In the genomic region with DNA sequence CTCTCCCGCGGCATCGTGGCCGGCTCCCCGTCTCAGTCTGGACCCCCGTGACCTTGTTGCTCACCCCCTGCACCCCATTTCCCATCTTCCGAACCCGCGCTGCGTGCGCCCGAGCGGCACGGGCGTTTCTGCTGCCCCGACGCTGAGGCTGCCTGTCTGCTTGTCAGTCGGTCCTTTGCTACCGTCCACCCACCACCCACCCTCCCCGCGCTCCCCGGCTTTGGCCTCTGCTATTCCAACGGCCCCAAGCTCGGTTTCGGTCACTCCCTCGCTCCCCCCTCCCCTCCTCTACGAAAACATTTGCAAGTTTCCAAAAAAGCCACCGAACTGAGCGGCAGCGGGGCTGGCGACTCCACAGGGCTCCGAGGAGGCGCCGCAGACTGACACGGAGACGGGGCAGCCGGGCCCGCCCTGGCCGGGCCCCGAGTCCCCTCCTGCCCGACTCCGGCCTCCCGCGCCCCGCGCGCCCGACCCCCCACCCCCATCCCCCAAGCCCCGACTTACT, we compare ENCODE assay signal across 8 mouse cellular contexts. TPM values are rescaled to one million over a fixed set of nuclear protein-coding genes. Genes with fewer than 3 reads are reported as not detected.
A peak's percentile ranks its signal among the peaks of the same experiment; 100 is the strongest.
DNase-seq lines count a peak whose midpoint lies in the region; ATAC-seq lines count a peak whose summit lies in the region.

No protein-coding gene starts in this region.

- H3K4me3 ChIP-seq in forebrain, embryonic 13.5 days: peak overlapping the region; percentile 62
- H3K4me3 ChIP-seq in midbrain, embryonic 13.5 days (replicated peaks): peak overlapping the region; percentile 60

- peaks cover 24% of the 10 kb centered on the region for H3K4me1 ChIP-seq in forebrain, embryonic 13.5 days
- peaks cover 25% of the 10 kb centered on the region for H3K4me1 ChIP-seq in midbrain, embryonic 13.5 days (replicated peaks)

- ATAC-seq in CD4-positive, CD25-positive, alpha-beta regulatory T cell, adult 4 months: no peak
- ATAC-seq in forebrain, embryonic 13.5 days: peak; percentile 53; the same call in 1 of the 2 replicates
- ATAC-seq in midbrain, embryonic 13.5 days: peak; percentile 48; the same call in 1 of the 2 replicates
- ATAC-seq in megakaryocyte-erythroid progenitor cell, adult 5-6 weeks (replicated peaks; ENCODE audit: low FRiP score, low TSS enrichment, poor library complexity, severe bottlenecking): no peak
- no peak for ATAC-seq in granulocyte monocyte progenitor cell, adult 5-6 weeks (replicated peaks; ENCODE audit: poor library complexity, severe bottlenecking)

- peak; percentile 27 for DNase-seq in CD4-positive, CD25-positive, alpha-beta regulatory T cell, adult 2 months (ENCODE audit: low read depth, low spot score)
- peak; percentile 19 for DNase-seq in CD4-positive helper T cell, adult 2 months (ENCODE audit: low read depth, low spot score)
- DNase-seq in kidney, adult 9 months: peak; percentile 34

- H3K9ac ChIP-seq in forebrain, embryonic 13.5 days: peak overlapping the region; percentile 75
- peak overlapping the region; percentile 79 for H3K9ac ChIP-seq in midbrain, embryonic 13.5 days (replicated peaks)

- H3K27ac ChIP-seq in forebrain, embryonic 13.5 days: no peak overlapping the region
- H3K27ac ChIP-seq in midbrain, embryonic 13.5 days: 0 out of 2 replicates have a peak overlapping the region, but pooled peaks have one; percentile 5

- no peaks in the 10 kb centered on the region for H3K9me3 ChIP-seq in forebrain, embryonic 13.5 days (replicated peaks)
- no peaks in the 10 kb centered on the region for H3K9me3 ChIP-seq in midbrain, embryonic 13.5 days

- no peaks in the 10 kb centered on the region for H3K36me3 ChIP-seq in forebrain, embryonic 13.5 days (ENCODE audit: poor library complexity, severe bottlenecking)
- H3K36me3 ChIP-seq in midbrain, embryonic 13.5 days: no peaks in the 10 kb centered on the region

- H3K27me3 ChIP-seq in forebrain, embryonic 13.5 days: peaks cover 61% of the 10 kb centered on the region
- peaks cover 46% of the 10 kb centered on the region for H3K27me3 ChIP-seq in midbrain, embryonic 13.5 days

- peak overlapping the region; percentile 96 for H3K4me2 ChIP-seq in forebrain, embryonic 13.5 days
- H3K4me2 ChIP-seq in midbrain, embryonic 13.5 days (replicated peaks): peak overlapping the region; percentile 95

- under 1% methylated on average over 47 of the region's 49 CpGs for WGBS in forebrain, embryonic 13.5 days
- 2% methylated on average over 45 of the region's 49 CpGs for WGBS in midbrain, embryonic 13.5 days

RNA-seq across cellular contexts. Expression of gene Myl3, which starts 1.3 kb away (rescaled TPM):
- polyA plus RNA-seq in CD4-positive, CD25-positive, alpha-beta regulatory T cell, adult 4 months (2017; shearing (Covaris generic)): not detected
- 0.40 and 1.8 TPM in 2 replicates for polyA plus RNA-seq in forebrain, embryonic 13.5 days (2015; fragmentation: Nextera tagmentation; extraction: Ambion mirVana)
- not detected in 2 replicates for polyA plus RNA-seq in midbrain, embryonic 13.5 days (2015; fragmentation: Nextera tagmentation; extraction: Ambion mirVana)
- total RNA-seq in megakaryocyte-erythroid progenitor cell, adult 5-6 weeks (2014; fragmentation: Nextera tagmentation): not detected in 2 replicates
- total RNA-seq in megakaryocyte-erythroid progenitor cell, adult 5-6 weeks (2017): not detected in 2 replicates
- not detected in 2 replicates for total RNA-seq in granulocyte monocyte progenitor cell, adult 5-6 weeks (2014; fragmentation: Nextera tagmentation)
- not detected in 2 replicates for total RNA-seq in granulocyte monocyte progenitor cell, adult 5-6 weeks (2017)

RNA-seq across cellular contexts. Expression of gene Pth1r, which starts 3.9 kb away (rescaled TPM):
- not detected for polyA plus RNA-seq in CD4-positive, CD25-positive, alpha-beta regulatory T cell, adult 4 months (2017; shearing (Covaris generic))
- polyA plus RNA-seq in forebrain, embryonic 13.5 days (2015; fragmentation: Nextera tagmentation; extraction: Ambion mirVana): 5.5 and 5.9 TPM in 2 replicates
- polyA plus RNA-seq in midbrain, embryonic 13.5 days (2015; fragmentation: Nextera tagmentation; extraction: Ambion mirVana): 9.2 and 11.2 TPM in 2 replicates
- not detected in 2 replicates for total RNA-seq in megakaryocyte-erythroid progenitor cell, adult 5-6 weeks (2014; fragmentation: Nextera tagmentation)
- total RNA-seq in megakaryocyte-erythroid progenitor cell, adult 5-6 weeks (2017): not detected in 2 replicates
- total RNA-seq in granulocyte monocyte progenitor cell, adult 5-6 weeks (2014; fragmentation: Nextera tagmentation): 1.2 TPM in 1 of 2 replicates, not detected in the other
- 0.10 and 2.5 TPM in 2 replicates for total RNA-seq in granulocyte monocyte progenitor cell, adult 5-6 weeks (2017)

RNA-seq across cellular contexts. Expression of gene Prss42, which starts 55.0 kb away (rescaled TPM):
- not detected for polyA plus RNA-seq in CD4-positive, CD25-positive, alpha-beta regulatory T cell, adult 4 months (2017; shearing (Covaris generic))
- not detected in 2 replicates for polyA plus RNA-seq in forebrain, embryonic 13.5 days (2015; fragmentation: Nextera tagmentation; extraction: Ambion mirVana)
- not detected in 2 replicates for polyA plus RNA-seq in midbrain, embryonic 13.5 days (2015; fragmentation: Nextera tagmentation; extraction: Ambion mirVana)
- not detected in 2 replicates for total RNA-seq in megakaryocyte-erythroid progenitor cell, adult 5-6 weeks (2014; fragmentation: Nextera tagmentation)
- total RNA-seq in megakaryocyte-erythroid progenitor cell, adult 5-6 weeks (2017): not detected in 2 replicates
- total RNA-seq in granulocyte monocyte progenitor cell, adult 5-6 weeks (2014; fragmentation: Nextera tagmentation): not detected in 2 replicates
- not detected in 2 replicates for total RNA-seq in granulocyte monocyte progenitor cell, adult 5-6 weeks (2017)

Comparison
In these comparisons a context has a peak if more than half of its experiments do, and no peak if none do; other contexts are left out.
1. ATAC-seq: peak in forebrain, embryonic 13.5 days (single experiment) and midbrain, embryonic 13.5 days (single experiment); none in CD4-positive, CD25-positive, alpha-beta regulatory T cell, adult 4 months (single experiment), megakaryocyte-erythroid progenitor cell, adult 5-6 weeks (single experiment) and granulocyte monocyte progenitor cell, adult 5-6 weeks (single experiment).
2. Peak in every context shown above with its lines, with median percentiles within 50 percentile points of each other: DNase-seq.